Mouse (Mus musculus) heart, adult 9 months (tissue): ENCODE data around the gene Pla2g1b.
"Not testable (repeated sequence)": the region's sequence is repeated elsewhere in the genome, so short reads cannot be mapped to it uniquely, and the experiment has no call there.

Source experiments
- DNase-seq, 2 experiments: peaks; one replicate each; pipeline ENCODE4 v3.0.0; 2022; ENCODE audit warnings: low spot score in 2 of 2

Pla2g1b gene

GRCm38 (mm10) chr5:115505617-115506016 is 39.6 kb downstream of the Pla2g1b start:
- not testable (repeated sequence) for DNase-seq

GRCm38 (mm10) chr5:115506454-115507201 is 40.6 kb downstream of the Pla2g1b start, which contains the start of gene Pxn:
TSS of gene Pxn (plus strand) at chr5:115506676.
- peak; percentile 90 to 91 for DNase-seq

- no peak for DNase-seq
Observed at GRCm38 (mm10) chr5:115507267-115507980, 41.4 kb downstream of the Pla2g1b start.

GRCm38 (mm10) chr5:115507981-115508858 is 42.2 kb downstream of the Pla2g1b start:
- no peak for DNase-seq

GRCm38 (mm10) chr5:115508859-115509147 is 42.7 kb downstream of the Pla2g1b start:
- DNase-seq: peak in 1 of 2 experiments; percentile 70

- peak in 1 of 2 experiments; percentile 60 for DNase-seq
Observed at GRCm38 (mm10) chr5:115509321-115509761, 43.3 kb downstream of the Pla2g1b start.

GRCm38 (mm10) chr5:115509790-115510689 is 44.0 kb downstream of the Pla2g1b start:
- DNase-seq: no peak

GRCm38 (mm10) chr5:115512375-115512774 is 46.3 kb downstream of the Pla2g1b start:
- no peak for DNase-seq

- no peak for DNase-seq
Observed at GRCm38 (mm10) chr5:115513246-115513645, 47.2 kb downstream of the Pla2g1b start.

- DNase-seq: no peak
Observed at GRCm38 (mm10) chr5:115513721-115514120, 47.7 kb downstream of the Pla2g1b start.

- no peak for DNase-seq
Observed at GRCm38 (mm10) chr5:115514346-115514745, 48.3 kb downstream of the Pla2g1b start.

GRCm38 (mm10) chr5:115514896-115515587 is 49.0 kb downstream of the Pla2g1b start:
- DNase-seq: peak; percentile 90 to 94

GRCm38 (mm10) chr5:115516081-115516907 is 50.2 kb downstream of the Pla2g1b start:
- DNase-seq: peak; percentile 75 to 84

GRCm38 (mm10) chr5:115516908-115517307 is 50.8 kb downstream of the Pla2g1b start:
- no peak for DNase-seq

- DNase-seq: no peak
Observed at GRCm38 (mm10) chr5:115517501-115517900, 51.4 kb downstream of the Pla2g1b start.

- not testable (repeated sequence) for DNase-seq
Observed at GRCm38 (mm10) chr5:115518214-115518613, 52.2 kb downstream of the Pla2g1b start.

- peak; percentile 65 to 80 for DNase-seq
Observed at GRCm38 (mm10) chr5:115520325-115520869, 54.3 kb downstream of the Pla2g1b start.

GRCm38 (mm10) chr5:115521553-115522461 is 55.7 kb downstream of the Pla2g1b start:
- DNase-seq: peak; percentile 70 to 76
